Mouse (Mus musculus): ENCODE measurements around the gene Oas1a. TPM values are rescaled to one million over a fixed set of nuclear protein-coding genes. Genes with fewer than 3 reads are reported as not detected.
A peak's percentile ranks its signal among the peaks of the same experiment; 100 is the strongest.

The Oas1a gene
- polyA plus RNA-seq, 1 experiment = not detected

- Histone ChIP-seq H3K9ac (ENCODE audit: low read depth, poor library complexity, severe bottlenecking) (no peak overlapping the region), H3K4me3 (ENCODE audit: low read depth, low read length) (no peak overlapping the region), H3K36me3 (ENCODE audit: control insufficient read depth, insufficient read depth, low read length, poor library complexity, severe bottlenecking) (no peaks in the 10 kb centered on the region), H3K27ac (ENCODE audit: insufficient read depth, low read length) (no peak overlapping the region), H3K27me3 (ENCODE audit: control insufficient read depth, insufficient read depth, low read length, poor library complexity, severe bottlenecking) (no peaks in the 10 kb centered on the region), H3K9me3 (replicated peaks; ENCODE audit: control insufficient read depth, insufficient read depth, low read length, poor library complexity, severe bottlenecking) (peaks cover 4% of the 10 kb centered on the region; the same call in 1 of the 2 replicates), H3K4me1 (ENCODE audit: control insufficient read depth, insufficient read depth, low read length) (no peaks in the 10 kb centered on the region)
- no peak for TF ChIP-seq EP300 (IDR thresholded peaks at IDR 0.05; ENCODE audit: insufficient read depth, low read depth, low read length)
- TF ChIP-seq CTCF (IDR thresholded peaks at IDR 0.05; ENCODE audit: low read depth, low read length) = peak; percentile 36
- TF ChIP-seq POLR2A (IDR thresholded peaks at IDR 0.05; ENCODE audit: insufficient read depth, low read length) = no peak
Measured at GRCm38 (mm10) chr5:120865336-120865860, 41.9 kb downstream of the Oas1a start.

GRCm38 (mm10) chr5:120861121-120861520 lies 46.2 kb downstream of the Oas1a start, which contains the start of gene Oas1h:
Oas1h (plus strand) TSS chr5:120861421.
- no peaks in the 10 kb centered on the region for H3K36me3 ChIP-seq (ENCODE audit: control insufficient read depth, insufficient read depth, low read length, poor library complexity, severe bottlenecking)
- no peaks in the 10 kb centered on the region for H3K27me3 ChIP-seq (ENCODE audit: control insufficient read depth, insufficient read depth, low read length, poor library complexity, severe bottlenecking)
- H3K4me1 ChIP-seq (ENCODE audit: control insufficient read depth, insufficient read depth, low read length) = no peaks in the 10 kb centered on the region
- no peak within 1 kb of the TSS for H3K27ac ChIP-seq (ENCODE audit: insufficient read depth, low read length)
- no peak for TF ChIP-seq EP300 (IDR thresholded peaks at IDR 0.05; ENCODE audit: insufficient read depth, low read depth, low read length)
- no peak for TF ChIP-seq CTCF (IDR thresholded peaks at IDR 0.05; ENCODE audit: low read depth, low read length)
- TF ChIP-seq POLR2A (IDR thresholded peaks at IDR 0.05; ENCODE audit: insufficient read depth, low read length) = no peak
- H3K9ac ChIP-seq (ENCODE audit: low read depth, poor library complexity, severe bottlenecking) = no peak within 1 kb of the TSS
- peaks cover 4% of the 10 kb centered on the region; the same call in 1 of the 2 replicates for H3K9me3 ChIP-seq (replicated peaks; ENCODE audit: control insufficient read depth, insufficient read depth, low read length, poor library complexity, severe bottlenecking)
- H3K4me3 ChIP-seq (ENCODE audit: low read depth, low read length) = no peak within 1 kb of the TSS

DNA sequence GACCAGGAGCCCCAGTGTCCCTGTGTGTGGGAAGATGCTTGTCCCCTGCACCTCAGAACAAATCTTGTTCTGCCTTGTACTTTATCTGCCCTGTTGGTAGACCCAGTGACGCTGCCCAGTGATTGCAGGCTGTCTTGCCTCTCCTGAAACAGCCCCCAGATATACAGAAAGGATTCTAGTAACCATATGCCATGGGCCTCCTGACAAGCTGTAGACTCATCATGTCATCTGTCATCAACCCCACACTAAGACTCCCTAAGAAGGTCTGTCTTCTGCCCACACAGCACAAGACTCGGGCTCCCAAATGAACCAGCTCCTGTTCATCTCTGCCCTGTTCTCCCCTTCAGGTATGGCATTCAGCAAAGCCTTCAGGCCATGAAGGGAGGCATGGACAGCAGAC lies 48.1 kb downstream of the Oas1a start:
- Histone ChIP-seq H3K9ac (ENCODE audit: low read depth, poor library complexity, severe bottlenecking) (no peak overlapping the region), H3K4me1 (ENCODE audit: control insufficient read depth, insufficient read depth, low read length) (no peaks in the 10 kb centered on the region), H3K36me3 (ENCODE audit: control insufficient read depth, insufficient read depth, low read length, poor library complexity, severe bottlenecking) (no peaks in the 10 kb centered on the region), H3K4me3 (ENCODE audit: low read depth, low read length) (no peak overlapping the region), H3K27ac (ENCODE audit: insufficient read depth, low read length) (no peak overlapping the region), H3K9me3 (replicated peaks; ENCODE audit: control insufficient read depth, insufficient read depth, low read length, poor library complexity, severe bottlenecking) (peaks cover 11% of the 10 kb centered on the region; the same call in 1 of the 2 replicates), H3K27me3 (ENCODE audit: control insufficient read depth, insufficient read depth, low read length, poor library complexity, severe bottlenecking) (no peaks in the 10 kb centered on the region)
- TF ChIP-seq CTCF (IDR thresholded peaks at IDR 0.05; ENCODE audit: low read depth, low read length) = no peak
- no peak for TF ChIP-seq EP300 (IDR thresholded peaks at IDR 0.05; ENCODE audit: insufficient read depth, low read depth, low read length)
- no peak for TF ChIP-seq POLR2A (IDR thresholded peaks at IDR 0.05; ENCODE audit: insufficient read depth, low read length)

- H3K9me3 ChIP-seq (replicated peaks; ENCODE audit: control insufficient read depth, insufficient read depth, low read length, poor library complexity, severe bottlenecking) = peaks cover 9% of the 10 kb centered on the region
- no peak overlapping the region for H3K27ac ChIP-seq (ENCODE audit: insufficient read depth, low read length)
- TF ChIP-seq POLR2A (IDR thresholded peaks at IDR 0.05; ENCODE audit: insufficient read depth, low read length) (no peak), EP300 (IDR thresholded peaks at IDR 0.05; ENCODE audit: insufficient read depth, low read depth, low read length) (no peak), CTCF (IDR thresholded peaks at IDR 0.05; ENCODE audit: low read depth, low read length) (no peak)
- H3K27me3 ChIP-seq (ENCODE audit: control insufficient read depth, insufficient read depth, low read length, poor library complexity, severe bottlenecking) = no peaks in the 10 kb centered on the region
- no peak overlapping the region for H3K4me3 ChIP-seq (ENCODE audit: low read depth, low read length)
- H3K36me3 ChIP-seq (ENCODE audit: control insufficient read depth, insufficient read depth, low read length, poor library complexity, severe bottlenecking) = no peaks in the 10 kb centered on the region
- no peaks in the 10 kb centered on the region for H3K4me1 ChIP-seq (ENCODE audit: control insufficient read depth, insufficient read depth, low read length)
- H3K9ac ChIP-seq (ENCODE audit: low read depth, poor library complexity, severe bottlenecking) = no peak overlapping the region
Measured at GRCm38 (mm10) chr5:120849601-120850136, 57.7 kb downstream of the Oas1a start.

GRCm38 (mm10) chr5:120847067-120847466 lies 60.3 kb downstream of the Oas1a start, which contains the start of gene Oas1f:
Oas1f (plus strand) TSS chr5:120847367.
- 0 out of 2 replicates have a peak, but pooled peaks cover 4% of the 10 kb centered on the region for H3K9me3 ChIP-seq (replicated peaks; ENCODE audit: control insufficient read depth, insufficient read depth, low read length, poor library complexity, severe bottlenecking)
- no peaks in the 10 kb centered on the region for H3K27me3 ChIP-seq (ENCODE audit: control insufficient read depth, insufficient read depth, low read length, poor library complexity, severe bottlenecking)
- no peaks in the 10 kb centered on the region for H3K4me1 ChIP-seq (ENCODE audit: control insufficient read depth, insufficient read depth, low read length)
- H3K27ac ChIP-seq (ENCODE audit: insufficient read depth, low read length) = no peak within 1 kb of the TSS
- H3K9ac ChIP-seq (ENCODE audit: low read depth, poor library complexity, severe bottlenecking) = no peak within 1 kb of the TSS
- H3K36me3 ChIP-seq (ENCODE audit: control insufficient read depth, insufficient read depth, low read length, poor library complexity, severe bottlenecking) = no peaks in the 10 kb centered on the region
- TF ChIP-seq EP300 (IDR thresholded peaks at IDR 0.05; ENCODE audit: insufficient read depth, low read depth, low read length) = no peak
- no peak for TF ChIP-seq CTCF (IDR thresholded peaks at IDR 0.05; ENCODE audit: low read depth, low read length)
- no peak for TF ChIP-seq POLR2A (IDR thresholded peaks at IDR 0.05; ENCODE audit: insufficient read depth, low read length)
- H3K4me3 ChIP-seq (ENCODE audit: low read depth, low read length) = no peak within 1 kb of the TSS

Other genes with a start within 250 kb of the Oas1a start
- 19.1 and 21.0 TPM in 2 replicates for gene Dtx1, start 195.6 kb downstream of the Oas1a start, polyA plus RNA-seq (2011; ENCODE audit: insufficient read depth, insufficient read length, low read depth, missing spikeins)
- 0.76 and 0.84 TPM in 2 replicates for gene Oas2, start 157.7 kb downstream of the Oas1a start, polyA plus RNA-seq (2011; ENCODE audit: insufficient read depth, insufficient read length, low read depth, missing spikeins)
- 1.7 and 1.9 TPM in 2 replicates for gene Oas3, start 129.9 kb downstream of the Oas1a start, polyA plus RNA-seq (2011; ENCODE audit: insufficient read depth, insufficient read length, low read depth, missing spikeins)
- not detected in 2 replicates for gene Oas1e, start 112.0 kb downstream of the Oas1a start, polyA plus RNA-seq (2011; ENCODE audit: insufficient read depth, insufficient read length, low read depth, missing spikeins)
- gene Oas1c, start 95.0 kb downstream of the Oas1a start, polyA plus RNA-seq (2011; ENCODE audit: insufficient read depth, insufficient read length, low read depth, missing spikeins) = 3.0 and 4.3 TPM in 2 replicates
- gene Oas1f, start 60.2 kb downstream of the Oas1a start, polyA plus RNA-seq (2011; ENCODE audit: insufficient read depth, insufficient read length, low read depth, missing spikeins) = not detected in 2 replicates
- not detected in 2 replicates for gene Oas1h, start 46.1 kb downstream of the Oas1a start, polyA plus RNA-seq (2011; ENCODE audit: insufficient read depth, insufficient read length, low read depth, missing spikeins)
- 0.97 and 1.5 TPM in 2 replicates for gene Oas1g, start 19.9 kb downstream of the Oas1a start, polyA plus RNA-seq (2011; ENCODE audit: insufficient read depth, insufficient read length, low read depth, missing spikeins)
- 0.35 and 0.45 TPM in 2 replicates for gene Oas1d, start 7.0 kb upstream of the Oas1a start, polyA plus RNA-seq (2011; ENCODE audit: insufficient read depth, insufficient read length, low read depth, missing spikeins)
- not detected in 2 replicates for gene Rph3a, start 102.6 kb upstream of the Oas1a start, polyA plus RNA-seq (2011; ENCODE audit: insufficient read depth, insufficient read length, low read depth, missing spikeins)